Mouse (Mus musculus): ENCODE measurements around the gene Ptprk.

DNA sequence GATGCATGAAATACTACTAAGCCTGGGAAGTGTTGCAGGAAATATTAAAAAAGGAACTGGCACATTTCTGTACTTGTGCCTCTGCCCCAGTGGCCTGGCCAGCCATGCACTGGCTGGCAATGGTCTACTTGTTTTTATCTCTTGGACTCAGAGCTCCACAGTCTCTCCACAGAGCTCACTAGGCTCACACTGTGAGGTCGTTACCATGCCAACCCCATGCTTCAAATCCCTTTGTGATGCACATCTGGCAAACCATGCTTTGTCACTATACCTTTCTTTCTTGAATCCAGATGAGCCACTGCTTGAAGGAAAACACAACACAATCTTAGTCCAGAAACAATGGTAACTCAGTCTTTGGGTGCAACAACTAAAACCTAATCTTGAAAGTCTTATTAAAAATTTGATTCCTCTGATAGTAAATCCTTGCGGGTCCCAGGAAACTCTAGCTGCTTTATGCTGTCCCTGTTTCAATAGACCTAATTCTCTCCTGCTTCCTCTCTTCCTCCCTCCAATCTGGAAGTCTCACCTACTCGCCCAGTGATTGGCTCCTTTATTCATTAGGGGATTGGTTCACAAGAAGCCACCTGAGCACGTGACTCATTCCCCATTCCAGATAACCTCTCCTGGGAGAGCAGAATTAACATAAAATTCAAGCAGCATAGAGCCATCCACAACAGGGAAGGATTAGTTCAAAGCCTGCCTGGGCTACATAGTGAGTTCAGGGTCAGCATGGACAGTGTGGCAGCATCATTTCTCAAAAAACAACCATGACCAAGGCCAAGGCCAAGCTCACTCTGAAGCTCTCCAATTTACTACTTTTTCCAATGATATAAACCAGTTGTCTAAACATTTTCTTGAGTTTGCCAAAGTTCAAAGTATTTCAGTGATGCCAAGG is 157.9 kb downstream of the Ptprk start:
- no peak for TF ChIP-seq CTCF (IDR thresholded peaks at IDR 0.05; ENCODE audit: low read depth, low read length)
- no peak for TF ChIP-seq POLR2AphosphoS5 (IDR thresholded peaks at IDR 0.05; ENCODE audit: insufficient replicate concordance, low read depth, low read length)
- no peak for TF ChIP-seq GATA1 (IDR thresholded peaks at IDR 0.05; ENCODE audit: borderline replicate concordance, low read length)
